Mouse (Mus musculus): ENCODE data around the gene Gm13539. TPM values are rescaled to one million over a fixed set of nuclear protein-coding genes. Genes with fewer than 3 reads are reported as not detected.
"Not testable (repeated sequence)": the region's sequence is repeated elsewhere in the genome, so short reads cannot be mapped to it uniquely, and the experiment has no call there.

The Gm13539 gene
- polyA plus RNA-seq, 1 experiment: not detected

DNA sequence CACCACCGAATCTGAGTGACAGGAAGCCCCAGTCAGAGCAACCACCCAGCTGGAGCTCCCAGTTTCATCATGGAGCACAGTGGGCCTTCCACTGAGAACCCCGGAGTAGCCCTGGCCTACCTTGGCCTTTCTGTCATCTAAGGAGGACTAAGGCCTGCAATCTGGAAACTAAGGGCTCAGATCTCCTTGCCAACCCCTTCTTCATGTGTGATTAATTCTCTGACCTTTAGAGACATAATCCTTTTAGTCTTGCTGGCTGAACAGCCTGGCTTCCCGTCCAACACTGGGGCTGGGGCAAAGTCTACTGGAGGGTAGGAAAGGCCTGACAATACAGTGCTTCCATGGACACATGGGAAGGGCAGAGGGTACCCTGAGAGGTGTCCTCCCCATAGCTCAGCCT is 6.1 kb upstream of the Gm13539 start:
- Histone ChIP-seq H3K4me3 (ENCODE audit: insufficient read depth, low read length) (no peak overlapping the region), H3K27ac (ENCODE audit: insufficient read depth, low read length) (no peak overlapping the region), H3K4me1 (ENCODE audit: control insufficient read depth, insufficient read depth, low read length) (no peaks in the 10 kb centered on the region)
- no peak for TF ChIP-seq POLR2A (IDR thresholded peaks at IDR 0.05; ENCODE audit: low read depth, low read length)
- no peak for TF ChIP-seq CTCF (IDR thresholded peaks at IDR 0.05; ENCODE audit: borderline replicate concordance, insufficient read depth, low read length)

DNA sequence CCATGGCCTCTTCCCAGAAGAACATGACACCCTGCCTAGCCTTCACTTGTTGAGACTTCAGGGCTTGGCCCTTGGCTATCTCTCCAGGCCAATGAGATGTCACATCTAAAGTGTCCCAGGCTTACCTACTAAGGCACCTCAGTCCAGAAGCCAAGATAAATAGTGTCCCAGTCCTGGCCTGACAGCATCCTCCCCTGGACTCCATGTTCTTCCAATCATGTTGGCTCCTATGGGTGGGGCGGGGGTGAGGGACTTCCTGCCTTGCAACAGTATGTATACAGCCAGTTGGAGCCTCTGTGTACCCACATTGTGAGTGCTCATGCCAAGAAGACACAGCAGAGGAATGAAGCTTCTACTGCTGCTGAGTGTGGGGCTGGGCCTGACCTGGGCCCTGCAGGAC is 5.3 kb upstream of the Gm13539 start, which contains the start of gene Lcn11:
TSS of gene Lcn11 (plus strand) at position 301 of the 400 bp plus-strand sequence.
- Histone ChIP-seq H3K4me1 (ENCODE audit: control insufficient read depth, insufficient read depth, low read length) (no peaks in the 10 kb centered on the region), H3K27ac (ENCODE audit: insufficient read depth, low read length) (no peak within 1 kb of the TSS), H3K4me3 (ENCODE audit: insufficient read depth, low read length) (no peak within 1 kb of the TSS)
- TF ChIP-seq POLR2A (IDR thresholded peaks at IDR 0.05; ENCODE audit: low read depth, low read length): no peak
- no peak for TF ChIP-seq CTCF (IDR thresholded peaks at IDR 0.05; ENCODE audit: borderline replicate concordance, insufficient read depth, low read length)

DNA sequence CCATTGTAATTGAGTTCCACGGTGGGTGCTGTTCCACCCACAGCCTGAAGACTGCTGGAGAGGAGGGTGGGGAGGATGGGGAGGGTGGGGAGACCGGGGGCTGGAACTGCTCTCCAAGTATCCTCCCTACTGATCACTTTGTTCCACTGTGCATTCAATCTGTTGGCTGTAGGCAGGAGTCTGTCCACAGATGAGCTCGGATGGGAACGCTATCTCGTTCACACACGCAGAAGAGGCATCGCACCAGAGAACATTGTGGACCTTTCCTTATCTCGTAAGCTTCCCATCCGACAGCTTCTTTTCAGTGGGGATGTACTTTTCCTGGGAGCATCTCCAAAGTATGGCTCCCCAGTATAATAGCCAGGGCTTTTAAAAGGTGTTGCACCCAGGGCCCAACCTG is 3.0 kb upstream of the Gm13539 start:
- no peaks in the 10 kb centered on the region for H3K4me1 ChIP-seq (ENCODE audit: control insufficient read depth, insufficient read depth, low read length)
- no peak overlapping the region for H3K4me3 ChIP-seq (ENCODE audit: insufficient read depth, low read length)
- H3K27ac ChIP-seq (ENCODE audit: insufficient read depth, low read length): no peak overlapping the region
- TF ChIP-seq POLR2A (IDR thresholded peaks at IDR 0.05; ENCODE audit: low read depth, low read length) (no peak), CTCF (IDR thresholded peaks at IDR 0.05; ENCODE audit: borderline replicate concordance, insufficient read depth, low read length) (no peak)

GRCm38 (mm10) chr2:25780921-25781320 is 1.1 kb upstream of the Gm13539 start:
- no peak for TF ChIP-seq CTCF (IDR thresholded peaks at IDR 0.05; ENCODE audit: borderline replicate concordance, insufficient read depth, low read length)
- no peak for TF ChIP-seq POLR2A (IDR thresholded peaks at IDR 0.05; ENCODE audit: low read depth, low read length)
- no peaks in the 10 kb centered on the region for H3K4me1 ChIP-seq (ENCODE audit: control insufficient read depth, insufficient read depth, low read length)
- no peak overlapping the region for H3K27ac ChIP-seq (ENCODE audit: insufficient read depth, low read length)
- H3K4me3 ChIP-seq (ENCODE audit: insufficient read depth, low read length): no peak overlapping the region

DNA sequence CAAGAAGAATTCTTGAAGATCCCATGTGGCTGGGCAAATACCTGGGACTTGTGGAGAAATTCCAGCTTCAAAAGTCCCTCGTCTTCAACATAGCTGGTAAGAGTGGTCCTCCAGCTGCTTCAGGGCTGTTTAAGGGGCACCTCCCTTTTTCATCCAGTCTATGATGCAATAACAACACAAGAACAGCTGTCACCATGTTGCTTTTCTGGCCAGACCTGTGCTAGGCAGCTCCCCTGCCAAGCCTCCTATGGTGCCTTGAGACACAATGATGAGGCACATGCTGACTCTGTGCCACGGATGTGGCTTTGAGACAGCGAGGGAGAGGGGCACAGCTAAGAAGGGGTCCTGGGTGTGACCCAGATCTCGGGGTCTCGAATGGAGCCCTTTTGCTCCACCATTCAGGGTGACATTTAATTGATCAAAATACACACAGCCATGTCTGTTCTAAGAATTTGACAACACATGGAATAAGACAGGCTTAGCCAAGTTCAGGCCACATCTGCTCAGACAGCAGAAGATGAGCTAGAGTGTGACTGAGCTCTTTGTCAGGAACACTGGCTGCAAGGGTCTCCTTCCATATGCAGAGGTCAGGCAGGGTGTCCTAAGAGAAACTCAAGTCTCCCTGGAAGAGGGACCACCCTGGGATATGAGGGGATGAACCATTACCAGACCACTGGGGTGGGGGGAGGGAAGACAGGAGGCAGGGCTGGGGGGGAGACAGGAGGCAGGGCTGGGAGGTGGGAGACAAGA is 3.7 kb downstream of the Gm13539 start:
- H3K4me3 ChIP-seq (ENCODE audit: insufficient read depth, low read length): no peak overlapping the region
- H3K27ac ChIP-seq (ENCODE audit: insufficient read depth, low read length): no peak overlapping the region
- H3K4me1 ChIP-seq (ENCODE audit: control insufficient read depth, insufficient read depth, low read length): no peaks in the 10 kb centered on the region
- TF ChIP-seq POLR2A (IDR thresholded peaks at IDR 0.05; ENCODE audit: low read depth, low read length) (no peak), CTCF (IDR thresholded peaks at IDR 0.05; ENCODE audit: borderline replicate concordance, insufficient read depth, low read length) (no peak)

- no peak overlapping the region for H3K4me3 ChIP-seq (ENCODE audit: insufficient read depth, low read length)
- H3K4me1 ChIP-seq (ENCODE audit: control insufficient read depth, insufficient read depth, low read length): no peaks in the 10 kb centered on the region
- H3K27ac ChIP-seq (ENCODE audit: insufficient read depth, low read length): no peak overlapping the region
- TF ChIP-seq CTCF (IDR thresholded peaks at IDR 0.05; ENCODE audit: borderline replicate concordance, insufficient read depth, low read length) (no peak), POLR2A (IDR thresholded peaks at IDR 0.05; ENCODE audit: low read depth, low read length) (no peak)
These were observed 7.0 kb downstream of the Gm13539 start for GRCm38 (mm10) chr2:25789092-25789491.

- Histone ChIP-seq H3K4me1 (ENCODE audit: control insufficient read depth, insufficient read depth, low read length) (no peaks in the 10 kb centered on the region; the same call in 1 of the 2 replicates), H3K4me3 (ENCODE audit: insufficient read depth, low read length) (no peak overlapping the region), H3K27ac (ENCODE audit: insufficient read depth, low read length) (no peak overlapping the region)
- no peak for TF ChIP-seq POLR2A (IDR thresholded peaks at IDR 0.05; ENCODE audit: low read depth, low read length)
- no peak for TF ChIP-seq CTCF (IDR thresholded peaks at IDR 0.05; ENCODE audit: borderline replicate concordance, insufficient read depth, low read length)
These were observed 15.6 kb downstream of the Gm13539 start for GRCm38 (mm10) chr2:25797635-25798034.

GRCm38 (mm10) chr2:25798065-25798464 is 16.0 kb downstream of the Gm13539 start:
- Histone ChIP-seq H3K4me1 (ENCODE audit: control insufficient read depth, insufficient read depth, low read length) (no peaks in the 10 kb centered on the region; the same call in 1 of the 2 replicates), H3K27ac (ENCODE audit: insufficient read depth, low read length) (no peak overlapping the region), H3K4me3 (ENCODE audit: insufficient read depth, low read length) (no peak overlapping the region)
- TF ChIP-seq POLR2A (IDR thresholded peaks at IDR 0.05; ENCODE audit: low read depth, low read length): no peak
- TF ChIP-seq CTCF (IDR thresholded peaks at IDR 0.05; ENCODE audit: borderline replicate concordance, insufficient read depth, low read length): no peak

- Histone ChIP-seq H3K4me1 (ENCODE audit: control insufficient read depth, insufficient read depth, low read length) (no peaks in the 10 kb centered on the region), H3K4me3 (ENCODE audit: insufficient read depth, low read length) (no peak overlapping the region), H3K27ac (ENCODE audit: insufficient read depth, low read length) (no peak overlapping the region)
- TF ChIP-seq CTCF (IDR thresholded peaks at IDR 0.05; ENCODE audit: borderline replicate concordance, insufficient read depth, low read length) (no peak), POLR2A (IDR thresholded peaks at IDR 0.05; ENCODE audit: low read depth, low read length) (no peak)
These were observed 29.7 kb downstream of the Gm13539 start for GRCm38 (mm10) chr2:25811711-25812110.

- TF ChIP-seq CTCF (IDR thresholded peaks at IDR 0.05; ENCODE audit: borderline replicate concordance, insufficient read depth, low read length) (peak; percentile 5; the same call in 1 of the 2 replicates), POLR2A (IDR thresholded peaks at IDR 0.05; ENCODE audit: low read depth, low read length) (no peak)
- H3K27ac ChIP-seq (ENCODE audit: insufficient read depth, low read length): no peak overlapping the region
- no peaks in the 10 kb centered on the region for H3K4me1 ChIP-seq (ENCODE audit: control insufficient read depth, insufficient read depth, low read length)
- H3K4me3 ChIP-seq (ENCODE audit: insufficient read depth, low read length): no peak overlapping the region
These were observed 31.3 kb downstream of the Gm13539 start for GRCm38 (mm10) chr2:25813364-25813763.

DNA sequence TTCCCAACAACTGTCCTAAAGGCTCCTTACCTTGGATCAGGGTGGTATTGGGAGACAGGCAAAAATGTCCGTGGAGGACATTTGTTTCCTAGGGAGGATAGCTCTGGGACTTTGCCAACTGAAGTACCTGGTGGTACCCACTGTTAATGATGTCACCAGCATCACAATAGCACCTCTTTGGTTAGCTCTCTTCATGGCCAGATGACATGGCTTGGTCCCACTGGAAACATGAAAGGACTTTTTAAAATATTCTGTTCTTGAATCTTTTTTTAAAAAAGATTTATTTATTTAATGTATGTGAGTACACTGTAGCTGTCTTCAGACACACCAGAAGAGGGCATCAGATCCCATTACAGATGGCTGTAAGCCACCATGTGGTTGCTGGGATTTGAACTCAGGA is 33.7 kb downstream of the Gm13539 start, which contains the start of gene Glt6d1:
TSS of gene Glt6d1 (minus strand) at position 101 of the 400 bp plus-strand sequence.
- H3K4me3 ChIP-seq (ENCODE audit: insufficient read depth, low read length): not testable (repeated sequence)

More for the DNA sequence above, 33.7 kb downstream of the Gm13539 start, which contains the start of gene Glt6d1:
- H3K27ac ChIP-seq (ENCODE audit: insufficient read depth, low read length); H3K4me1 ChIP-seq (ENCODE audit: control insufficient read depth, insufficient read depth, low read length): not testable (repeated sequence)
